Mouse (Mus musculus): ENCODE measurements at regions not wholly inside any gene's neighbourhood (a gene's known extent, or its start where the extent isn't known, plus 50 kb on each side); places are given as distances from the start of the nearest gene placed in this dataset.

GRCm38 (mm10) chr4:33799110-33799509 lies 125.3 kb upstream of the Cnr1 start:
- no peak for TF ChIP-seq POLR2A (IDR thresholded peaks at IDR 0.05; ENCODE audit: extremely low read depth, insufficient read depth, low read length)
- no peak for TF ChIP-seq CTCF (IDR thresholded peaks at IDR 0.05; ENCODE audit: extremely low read depth, insufficient read depth, low read length)

Data from cortical plate, adult 2 months (tissue).